Mouse (Mus musculus): ENCODE results near the gene Panx1. TPM values are rescaled to one million over a fixed set of nuclear protein-coding genes. Genes with fewer than 3 reads are reported as not detected.

Gene Panx1
- polyA plus RNA-seq, 1 experiment from 2014 or later = 89.8 TPM

- no peak overlapping the region for H3K27ac ChIP-seq (replicated peaks; ENCODE audit: low read depth, low read length)
- 25% methylated on average over 6 of the region's 6 CpGs for WGBS
- H3K4me2 ChIP-seq (ENCODE audit: low read depth, low read length) = no peak overlapping the region
- peaks cover 3% of the 10 kb centered on the region for H3K36me3 ChIP-seq (replicated peaks; ENCODE audit: control insufficient read depth, insufficient read depth, low read depth, low read length)
- no peak overlapping the region for H3K9ac ChIP-seq (replicated peaks; ENCODE audit: low read length)
- H3K4me3 ChIP-seq (ENCODE audit: low read depth, low read length) = no peak overlapping the region
- peaks cover 4% of the 10 kb centered on the region; the same call in 1 of the 2 replicates for H3K4me1 ChIP-seq (ENCODE audit: control insufficient read depth, insufficient read depth, low read length)
- DNase-seq (ENCODE audit: low spot score) (no peak), ATAC-seq (replicated peaks; ENCODE audit: insufficient number of reproducible peaks, low FRiP score, low TSS enrichment, low read depth) (no peak)
- no peaks in the 10 kb centered on the region for H3K27me3 ChIP-seq (ENCODE audit: control insufficient read depth, insufficient read depth, low read length)
- H3K9me3 ChIP-seq (replicated peaks; ENCODE audit: control insufficient read depth, low read length) = no peaks in the 10 kb centered on the region
Observed at GRCm38 (mm10) chr9:15002995-15003613, 42.2 kb downstream of the Panx1 start.

DNA sequence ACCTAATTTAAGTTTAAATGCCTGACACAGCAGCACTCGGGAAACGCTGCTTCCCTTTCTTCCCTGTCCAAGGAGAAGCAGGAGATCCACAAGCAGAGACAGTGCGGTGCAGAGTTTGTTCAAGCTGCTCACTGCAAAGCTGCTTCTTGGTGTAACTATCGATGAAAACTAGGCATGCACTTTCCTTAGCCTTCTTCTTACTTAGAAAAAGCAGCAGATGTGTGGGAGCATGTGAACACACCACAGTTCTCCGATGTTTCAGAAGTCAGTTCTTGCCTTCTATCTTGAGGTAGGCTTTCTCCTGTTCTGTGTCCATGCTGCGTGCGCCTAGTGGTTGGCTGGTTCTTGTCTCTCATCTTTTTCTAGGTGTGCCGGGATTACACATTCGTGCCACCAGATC is 46.5 kb downstream of the Panx1 start:
- H3K9me3 ChIP-seq (replicated peaks; ENCODE audit: control insufficient read depth, low read length) = no peaks in the 10 kb centered on the region
- H3K27ac ChIP-seq (replicated peaks; ENCODE audit: low read depth, low read length) = no peak overlapping the region
- H3K36me3 ChIP-seq (replicated peaks; ENCODE audit: control insufficient read depth, insufficient read depth, low read depth, low read length) = no peaks in the 10 kb centered on the region
- DNase-seq (ENCODE audit: low spot score) (no peak), ATAC-seq (replicated peaks; ENCODE audit: insufficient number of reproducible peaks, low FRiP score, low TSS enrichment, low read depth) (no peak)
- no peak overlapping the region for H3K4me2 ChIP-seq (ENCODE audit: low read depth, low read length)
- WGBS = 88% methylated on average over 9 of the region's 9 CpGs
- H3K27me3 ChIP-seq (ENCODE audit: control insufficient read depth, insufficient read depth, low read length) = no peaks in the 10 kb centered on the region
- H3K4me1 ChIP-seq (ENCODE audit: control insufficient read depth, insufficient read depth, low read length) = peaks cover 3% of the 10 kb centered on the region; the same call in 1 of the 2 replicates
- no peak overlapping the region for H3K4me3 ChIP-seq (ENCODE audit: low read depth, low read length)
- no peak overlapping the region for H3K9ac ChIP-seq (replicated peaks; ENCODE audit: low read length)

DNA sequence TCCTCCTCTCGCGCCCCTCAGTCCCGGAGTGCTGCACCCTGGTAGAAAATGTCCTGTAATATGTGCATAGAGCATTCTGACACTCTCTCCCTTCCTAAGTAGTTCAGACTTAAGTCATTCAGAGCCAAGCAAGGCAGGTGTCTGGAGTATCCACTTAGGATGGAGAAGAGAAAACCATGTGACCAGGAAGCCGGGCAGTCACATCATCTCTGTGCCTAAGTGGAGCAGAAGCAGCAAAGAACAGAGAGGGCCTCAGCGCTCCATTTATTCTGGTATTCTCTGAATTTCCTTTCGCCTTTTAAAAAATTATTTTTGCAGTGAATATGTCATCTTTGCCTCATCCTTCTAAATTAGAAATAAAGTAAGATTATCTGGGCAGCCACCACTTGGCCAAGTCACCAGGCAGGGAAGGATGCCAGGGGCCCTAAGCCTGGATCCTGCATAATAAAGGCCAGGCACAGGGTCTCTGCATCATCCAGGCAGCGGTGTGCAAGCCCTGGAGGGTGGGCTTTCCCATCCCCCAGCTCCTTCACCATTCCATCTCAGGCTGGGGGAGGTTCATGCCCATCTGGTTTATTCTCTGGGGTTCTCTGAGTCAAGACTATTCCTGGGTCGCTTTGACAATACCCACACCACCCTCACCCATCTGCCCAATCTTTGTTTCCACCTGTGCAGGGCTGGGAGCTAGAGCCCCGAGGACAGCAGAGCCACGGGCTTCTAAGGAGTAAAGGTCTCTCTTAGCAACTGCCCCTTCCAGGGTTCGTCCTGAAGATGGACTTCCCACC is 47.8 kb downstream of the Panx1 start:
- ATAC-seq (replicated peaks; ENCODE audit: insufficient number of reproducible peaks, low FRiP score, low TSS enrichment, low read depth) (no peak), DNase-seq (ENCODE audit: low spot score) (no peak)
- 78% methylated on average over 11 of the region's 11 CpGs for WGBS

DNA sequence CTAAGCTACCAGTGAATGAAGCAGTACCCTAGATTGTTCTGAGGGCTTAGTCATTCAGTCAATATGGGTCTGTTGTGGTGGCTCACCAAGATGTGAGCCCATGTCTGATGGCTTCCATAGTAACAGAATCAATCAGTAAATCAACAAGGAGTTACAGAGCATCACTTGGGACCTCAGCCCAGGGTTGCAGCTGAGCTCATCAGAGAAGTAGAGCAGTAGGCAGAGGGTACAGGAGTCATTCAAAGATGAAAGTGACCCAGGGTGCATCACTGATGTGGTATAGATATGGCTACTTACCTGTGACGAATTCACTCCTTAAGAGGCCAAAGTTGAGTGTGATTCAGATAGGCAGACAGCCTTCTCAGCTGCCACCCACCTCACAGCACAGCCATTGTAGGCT is 49.8 kb downstream of the Panx1 start:
- 64% methylated on average over 1 of the region's 1 CpGs for WGBS
- Histone ChIP-seq H3K27me3 (ENCODE audit: control insufficient read depth, insufficient read depth, low read length) (no peaks in the 10 kb centered on the region), H3K9ac (replicated peaks; ENCODE audit: low read length) (no peak overlapping the region), H3K36me3 (replicated peaks; ENCODE audit: control insufficient read depth, insufficient read depth, low read depth, low read length) (no peaks in the 10 kb centered on the region), H3K27ac (replicated peaks; ENCODE audit: low read depth, low read length) (no peak overlapping the region), H3K4me2 (ENCODE audit: low read depth, low read length) (no peak overlapping the region), H3K4me1 (ENCODE audit: control insufficient read depth, insufficient read depth, low read length) (no peaks in the 10 kb centered on the region), H3K4me3 (ENCODE audit: low read depth, low read length) (no peak overlapping the region), H3K9me3 (replicated peaks; ENCODE audit: control insufficient read depth, low read length) (no peaks in the 10 kb centered on the region)
- DNase-seq (ENCODE audit: low spot score) (no peak), ATAC-seq (replicated peaks; ENCODE audit: insufficient number of reproducible peaks, low FRiP score, low TSS enrichment, low read depth) (no peak)

More for the DNA sequence above, 47.8 kb downstream of the Panx1 start:
- Histone ChIP-seq H3K9me3 (replicated peaks; ENCODE audit: control insufficient read depth, low read length) (no peaks in the 10 kb centered on the region), H3K27ac (replicated peaks; ENCODE audit: low read depth, low read length) (no peak overlapping the region), H3K4me2 (ENCODE audit: low read depth, low read length) (no peak overlapping the region), H3K27me3 (ENCODE audit: control insufficient read depth, insufficient read depth, low read length) (no peaks in the 10 kb centered on the region), H3K36me3 (replicated peaks; ENCODE audit: control insufficient read depth, insufficient read depth, low read depth, low read length) (no peaks in the 10 kb centered on the region), H3K9ac (replicated peaks; ENCODE audit: low read length) (no peak overlapping the region), H3K4me3 (ENCODE audit: low read depth, low read length) (no peak overlapping the region), H3K4me1 (ENCODE audit: control insufficient read depth, insufficient read depth, low read length) (no peaks in the 10 kb centered on the region)

DNA sequence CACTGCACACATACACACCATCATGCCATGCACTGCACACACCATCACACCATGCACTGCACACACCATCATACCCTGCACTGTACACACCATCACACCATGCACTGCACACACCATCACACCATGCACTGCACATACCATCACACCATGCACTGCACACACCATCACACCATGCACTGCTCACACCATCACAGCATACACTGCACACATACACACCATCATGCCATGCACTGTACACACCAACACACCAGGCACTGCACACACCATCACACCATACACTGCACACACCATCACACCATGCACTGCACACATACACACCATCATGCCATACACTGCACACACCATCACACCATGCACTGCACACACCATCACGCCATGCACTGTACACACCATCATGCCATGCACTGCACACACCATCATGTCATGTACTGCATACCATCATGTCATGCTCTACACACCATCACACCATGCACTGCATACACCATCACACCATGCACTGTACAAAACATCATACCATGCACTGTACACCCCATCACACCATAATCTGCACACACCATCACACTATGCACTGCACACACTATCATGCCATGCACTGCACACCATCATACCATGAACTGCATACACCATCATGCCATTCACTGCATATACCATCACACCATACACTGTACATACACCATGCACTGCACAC is 56.5 kb downstream of the Panx1 start:
- H3K27ac ChIP-seq (replicated peaks; ENCODE audit: low read depth, low read length) = no peak overlapping the region
- no peaks in the 10 kb centered on the region for H3K27me3 ChIP-seq (ENCODE audit: control insufficient read depth, insufficient read depth, low read length)
- ATAC-seq (replicated peaks; ENCODE audit: insufficient number of reproducible peaks, low FRiP score, low TSS enrichment, low read depth) = no peak
- no peak for DNase-seq (ENCODE audit: low spot score)
- no peaks in the 10 kb centered on the region for H3K9me3 ChIP-seq (replicated peaks; ENCODE audit: control insufficient read depth, low read length)
- H3K4me2 ChIP-seq (ENCODE audit: low read depth, low read length) = no peak overlapping the region
- no peak overlapping the region for H3K4me3 ChIP-seq (ENCODE audit: low read depth, low read length)
- no peaks in the 10 kb centered on the region for H3K36me3 ChIP-seq (replicated peaks; ENCODE audit: control insufficient read depth, insufficient read depth, low read depth, low read length)
- H3K9ac ChIP-seq (replicated peaks; ENCODE audit: low read length) = no peak overlapping the region
- no peaks in the 10 kb centered on the region for H3K4me1 ChIP-seq (ENCODE audit: control insufficient read depth, insufficient read depth, low read length)
- WGBS = 97% methylated on average over 1 of the region's 1 CpGs

- ATAC-seq (replicated peaks; ENCODE audit: insufficient number of reproducible peaks, low FRiP score, low TSS enrichment, low read depth) (no peak), DNase-seq (ENCODE audit: low spot score) (no peak)
- H3K4me1 ChIP-seq (ENCODE audit: control insufficient read depth, insufficient read depth, low read length) = no peaks in the 10 kb centered on the region
- H3K4me2 ChIP-seq (ENCODE audit: low read depth, low read length) = no peak overlapping the region
- H3K27ac ChIP-seq (replicated peaks; ENCODE audit: low read depth, low read length) = no peak overlapping the region
- WGBS = 70% methylated on average over 3 of the region's 3 CpGs
- H3K9me3 ChIP-seq (replicated peaks; ENCODE audit: control insufficient read depth, low read length) = no peaks in the 10 kb centered on the region
- H3K27me3 ChIP-seq (ENCODE audit: control insufficient read depth, insufficient read depth, low read length) = no peaks in the 10 kb centered on the region
- H3K9ac ChIP-seq (replicated peaks; ENCODE audit: low read length) = no peak overlapping the region
- H3K4me3 ChIP-seq (ENCODE audit: low read depth, low read length) = no peak overlapping the region
- no peaks in the 10 kb centered on the region for H3K36me3 ChIP-seq (replicated peaks; ENCODE audit: control insufficient read depth, insufficient read depth, low read depth, low read length)
Observed at GRCm38 (mm10) chr9:14983141-14983540, 62.1 kb downstream of the Panx1 start.

GRCm38 (mm10) chr9:14982683-14983082 is 62.6 kb downstream of the Panx1 start:
- Histone ChIP-seq H3K27ac (replicated peaks; ENCODE audit: low read depth, low read length) (no peak overlapping the region), H3K4me2 (ENCODE audit: low read depth, low read length) (no peak overlapping the region), H3K9ac (replicated peaks; ENCODE audit: low read length) (no peak overlapping the region), H3K4me3 (ENCODE audit: low read depth, low read length) (no peak overlapping the region), H3K9me3 (replicated peaks; ENCODE audit: control insufficient read depth, low read length) (no peaks in the 10 kb centered on the region), H3K27me3 (ENCODE audit: control insufficient read depth, insufficient read depth, low read length) (no peaks in the 10 kb centered on the region), H3K4me1 (ENCODE audit: control insufficient read depth, insufficient read depth, low read length) (no peaks in the 10 kb centered on the region), H3K36me3 (replicated peaks; ENCODE audit: control insufficient read depth, insufficient read depth, low read depth, low read length) (no peaks in the 10 kb centered on the region)
- ATAC-seq (replicated peaks; ENCODE audit: insufficient number of reproducible peaks, low FRiP score, low TSS enrichment, low read depth) = no peak
- no peak for DNase-seq (ENCODE audit: low spot score)
